8 mouse cellular contexts compared by ENCODE assay signal in genomic region chr11:54862621-54863520, GRCm38 (mm10). TPM values are rescaled to one million over a fixed set of nuclear protein-coding genes. Genes with fewer than 3 reads are reported as not detected.
DNase-seq lines count a peak whose midpoint lies in the region; ATAC-seq and TF ChIP-seq lines count a peak whose summit lies in the region.

No protein-coding gene starts in this region.

- TF ChIP-seq CTCF in testis, adult 2 months (IDR thresholded peaks at IDR 0.05; ENCODE audit: control insufficient read depth, insufficient read depth, insufficient replicate concordance, low read depth, low read length) = peak; percentile 33; the same call in 1 of the 2 replicates
- TF ChIP-seq CTCF in lung, adult 2 months (IDR thresholded peaks at IDR 0.05; ENCODE audit: insufficient read depth, low read length) = peak; percentile 88

- 38% methylated on average over 10 of the region's 10 CpGs for WGBS in lung, adult 2 months

- H3K27me3 ChIP-seq in testis, adult 2 months (ENCODE audit: control insufficient read depth, insufficient read depth, low read length) = no peaks in the 10 kb centered on the region
- no peaks in the 10 kb centered on the region for H3K27me3 ChIP-seq in splenic B cell, adult 2 months (ENCODE audit: control insufficient read depth, insufficient read depth, low read length, poor library complexity, severe bottlenecking)

- H3K36me3 ChIP-seq in testis, adult 2 months (ENCODE audit: control insufficient read depth, insufficient read depth, low read length) = no peaks in the 10 kb centered on the region
- no peaks in the 10 kb centered on the region for H3K36me3 ChIP-seq in splenic B cell, adult 2 months (ENCODE audit: control insufficient read depth, insufficient read depth, low read length, poor library complexity, severe bottlenecking)

- H3K4me1 ChIP-seq in testis, adult 2 months (ENCODE audit: control insufficient read depth, insufficient read depth, low read length) = peaks cover 4% of the 10 kb centered on the region
- H3K4me1 ChIP-seq in lung, adult 2 months (ENCODE audit: control insufficient read depth, insufficient read depth, low read length) = peaks cover 4% of the 10 kb centered on the region

- H3K27ac ChIP-seq in testis, adult 2 months (ENCODE audit: control insufficient read depth, insufficient read depth, low read depth, low read length) = no peak overlapping the region

- H3K4me3 ChIP-seq in testis, adult 2 months (ENCODE audit: control insufficient read depth, low read depth, low read length) = peak overlapping the region; percentile 37
- no peak overlapping the region for H3K4me3 ChIP-seq in lung, adult 2 months (replicated peaks; ENCODE audit: extremely low read depth, low read depth, low read length)

- no peak for ATAC-seq in cerebellum, adult (ENCODE audit: insufficient number of reproducible peaks, low FRiP score, low TSS enrichment)

- DNase-seq in cerebellum, adult 11 months = peak; percentile 41
- no peak for DNase-seq in testis, postnatal 14 days (ENCODE audit: low spot score)
- DNase-seq in embryo, embryonic 11 days = peak; percentile 76
- DNase-seq in kidney, postnatal 10 days = peak; percentile 72
- peak; percentile 45 for DNase-seq in lung, adult 2 months
- DNase-seq in splenic B cell, adult 2 months (ENCODE audit: low read depth, low spot score) = peak; percentile 66

- TF ChIP-seq POLR2A in testis, adult 2 months (IDR thresholded peaks at IDR 0.05; ENCODE audit: control insufficient read depth, low read depth, low read length) = no peak
- no peak for TF ChIP-seq POLR2A in lung, adult 2 months (IDR thresholded peaks at IDR 0.05; ENCODE audit: borderline replicate concordance, extremely low read depth, low read depth, low read length)

RNA-seq across cellular contexts. Expression of gene Lyrm7, which starts 2.2 kb away (rescaled TPM):
- polyA plus RNA-seq in testis, adult 2 months (2012; rRNA removed) = 25.3 and 25.5 TPM in 2 replicates
- 0.38 and 0.40 TPM in 2 replicates for polyA plus RNA-seq in lung, adult 2 months (2012; rRNA removed)

RNA-seq across cellular contexts. Expression of gene Hint1, which starts 3.3 kb away (rescaled TPM):
- 372 and 405 TPM in 2 replicates for polyA plus RNA-seq in testis, adult 2 months (2012; rRNA removed)
- polyA plus RNA-seq in lung, adult 2 months (2012; rRNA removed) = 251 and 265 TPM in 2 replicates

RNA-seq across cellular contexts. Expression of gene Gpx3, which starts 39.4 kb away (rescaled TPM):
- 13.0 and 145 TPM in 2 replicates for polyA plus RNA-seq in testis, adult 2 months (2012; rRNA removed)
- polyA plus RNA-seq in lung, adult 2 months (2012; rRNA removed) = 693 and 908 TPM in 2 replicates

Comparison
In these comparisons a context has a peak if more than half of its experiments do, and no peak if none do; other contexts are left out.
1. RNA of gene Lyrm7, which starts 2.2 kb away (polyA plus RNA-seq): 25.3 to 25.5 TPM in testis, adult 2 months; 0.38 to 0.40 TPM in lung, adult 2 months; every median in the first group is over 10 times any median in the second.